Comparison of ENCODE assay signal across 8 mouse cellular contexts in the genomic region with DNA sequence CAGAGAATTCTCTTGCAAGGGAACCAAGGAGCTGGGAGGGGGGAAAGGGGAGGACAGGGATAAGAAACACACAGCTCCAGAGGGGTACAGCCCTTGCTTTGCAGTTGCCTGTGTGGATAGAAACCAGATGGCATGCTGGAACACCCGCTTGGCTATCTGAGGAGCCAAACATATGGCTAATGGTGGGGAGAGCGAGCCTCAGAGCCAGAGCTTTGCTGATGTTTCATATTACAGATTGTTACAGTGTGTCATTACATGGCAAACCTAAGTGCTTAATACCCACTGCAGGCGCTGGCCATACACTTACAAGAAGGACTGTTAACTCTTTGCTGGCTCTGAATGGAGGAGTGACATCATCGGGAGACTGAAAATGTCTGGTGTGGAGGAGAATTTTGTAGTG.
DNase-seq lines count a peak whose midpoint lies in the region; ATAC-seq lines count a peak whose summit lies in the region.
"Had no signal": no experiment of that assay in that cellular context is flagged by ENCODE, and none has a peak within 500 bp of the region (broad histone marks: within the 10 kb centered on the region; RNA-seq: fewer than 3 reads in every experiment).

No protein-coding gene starts in this region.

- WGBS in hindbrain, embryonic 13.5 days = 11% methylated on average over 4 of the region's 4 CpGs
- WGBS in lung, embryonic 16.5 days = 10% methylated on average over 4 of the region's 4 CpGs

- H3K27me3 ChIP-seq in hindbrain, embryonic 13.5 days = no peaks in the 10 kb centered on the region
- no peaks in the 10 kb centered on the region for H3K27me3 ChIP-seq in lung, embryonic 16.5 days (ENCODE audit: control insufficient read depth, insufficient read depth, low read depth, low read length)

- no peaks in the 10 kb centered on the region for H3K36me3 ChIP-seq in hindbrain, embryonic 13.5 days
- H3K36me3 ChIP-seq in lung, embryonic 16.5 days (ENCODE audit: control insufficient read depth, insufficient read depth, low read length) = no peaks in the 10 kb centered on the region

- peak overlapping the region; percentile 58; the same call in 1 of the 2 replicates for H3K9ac ChIP-seq in hindbrain, embryonic 13.5 days
- H3K9ac ChIP-seq in lung, embryonic 16.5 days (ENCODE audit: low read length) = no peak overlapping the region

- peak overlapping the region; percentile 26 for H3K4me2 ChIP-seq in hindbrain, embryonic 13.5 days
- H3K4me2 ChIP-seq in lung, embryonic 16.5 days (ENCODE audit: low read depth, low read length) = peak overlapping the region; percentile 43

- no peaks in the 10 kb centered on the region for H3K9me3 ChIP-seq in hindbrain, embryonic 13.5 days
- no peaks in the 10 kb centered on the region for H3K9me3 ChIP-seq in lung, embryonic 16.5 days (ENCODE audit: control insufficient read depth, low read length)

- H3K4me1 ChIP-seq in hindbrain, embryonic 13.5 days (replicated peaks) = peaks cover 84% of the 10 kb centered on the region
- peaks cover 65% of the 10 kb centered on the region for H3K4me1 ChIP-seq in lung, embryonic 16.5 days (replicated peaks; ENCODE audit: control insufficient read depth, insufficient read depth, low read length)

- no peak overlapping the region for H3K4me3 ChIP-seq in hindbrain, embryonic 13.5 days
- no peak overlapping the region for H3K4me3 ChIP-seq in lung, embryonic 16.5 days (ENCODE audit: low read length)

- ATAC-seq in hindbrain, embryonic 13.5 days (ENCODE audit: low FRiP score) = peak; percentile 73
- ATAC-seq in lung, embryonic 16.5 days (ENCODE audit: low read depth) = peak; percentile 65

- peak overlapping the region; percentile 92 for H3K27ac ChIP-seq in hindbrain, embryonic 13.5 days
- H3K27ac ChIP-seq in lung, embryonic 16.5 days (ENCODE audit: low read length) = peak overlapping the region; percentile 92
- H3K27ac ChIP-seq: liver, embryonic 14.5 days had no signal

- peak; percentile 81 for DNase-seq in MN1 (ENCODE audit: low spot score)
- DNase-seq in cerebellum, adult 8-10 months = peak; percentile 52
- DNase-seq in forelimb bud, embryonic 11.5 days (ENCODE audit: low read depth, low spot score) = peak; percentile 93
- peak; percentile 38 for DNase-seq in right cerebral cortex, adult 18-20 months
- DNase-seq in thymus, postnatal 4 days = no peak
